Mouse (Mus musculus) gastrocnemius, postnatal 14 days (tissue): Measurements from ENCODE around the gene Oxsm. TPM values are rescaled to one million over a fixed set of nuclear protein-coding genes. Genes with fewer than 3 reads are reported as not detected.

ENCODE experiments used
- DNase-seq: peaks from one replicate; pipeline ENCODE4 v3.0.0; 2021; ENCODE audit warnings: mixed read lengths
- intact Hi-C: fragments of 180-260 bp; cut with DNase I; formaldehyde crosslinking; loops from one replicate; pipeline ENCODE4 v1.15.1; 2025; ENCODE audit warnings: low total_unique reads
- total RNA-seq, 2 experiments: library from RNA; stranded (reverse); gene quantifications; 2 replicates each; pipeline ENCODE4 v1.2.3; 2021

The Oxsm gene
- total RNA-seq, 2 experiments from 2014 or later: 10.1 to 12.1 TPM

GRCm38 (mm10) chr14:16243603-16244209, 5.9 kb downstream of the Oxsm start:
- DNase-seq: no peak
- intact Hi-C loops: loop anchor here (10.0 kb wide), 1 partner anchor 121 kb away; the partner anchor contains the start of gene Top2b

DNA sequence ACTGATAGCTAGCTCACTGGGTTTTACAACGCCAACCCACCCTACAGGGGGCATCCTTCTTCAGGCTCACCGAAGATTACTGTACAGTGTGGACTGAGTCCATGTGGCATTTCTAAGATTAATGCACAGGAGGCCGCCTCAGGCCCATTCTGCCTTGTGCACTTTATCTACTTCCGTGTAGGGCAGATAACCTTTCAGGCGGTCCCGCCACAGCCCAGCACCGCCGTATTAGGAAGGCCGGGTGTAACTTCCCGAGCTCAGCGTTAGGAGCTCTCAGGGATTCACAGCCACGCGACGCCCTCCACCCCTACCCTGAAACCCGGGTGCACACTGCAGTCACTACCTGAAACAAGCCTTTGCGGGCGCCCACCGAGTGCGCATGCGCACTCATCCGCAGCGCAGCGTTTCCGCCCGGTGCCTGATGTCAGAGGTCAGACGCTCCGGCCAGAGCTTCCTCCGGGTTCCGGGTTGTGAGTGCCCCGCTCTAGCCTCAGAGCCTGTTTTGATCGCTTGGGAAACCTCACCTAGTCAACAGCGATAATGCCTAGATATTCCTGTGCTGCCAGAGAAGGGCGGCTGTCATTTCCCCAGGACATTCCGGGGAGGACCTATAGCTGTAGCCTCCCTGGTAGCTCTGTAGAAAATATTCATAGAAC, 6.5 kb downstream of the Oxsm start:
- intact Hi-C loops: loop anchor here (10.0 kb wide), 1 partner anchor 122 kb away; the partner anchor contains the start of gene Top2b
- peak; percentile 89 for DNase-seq

DNA sequence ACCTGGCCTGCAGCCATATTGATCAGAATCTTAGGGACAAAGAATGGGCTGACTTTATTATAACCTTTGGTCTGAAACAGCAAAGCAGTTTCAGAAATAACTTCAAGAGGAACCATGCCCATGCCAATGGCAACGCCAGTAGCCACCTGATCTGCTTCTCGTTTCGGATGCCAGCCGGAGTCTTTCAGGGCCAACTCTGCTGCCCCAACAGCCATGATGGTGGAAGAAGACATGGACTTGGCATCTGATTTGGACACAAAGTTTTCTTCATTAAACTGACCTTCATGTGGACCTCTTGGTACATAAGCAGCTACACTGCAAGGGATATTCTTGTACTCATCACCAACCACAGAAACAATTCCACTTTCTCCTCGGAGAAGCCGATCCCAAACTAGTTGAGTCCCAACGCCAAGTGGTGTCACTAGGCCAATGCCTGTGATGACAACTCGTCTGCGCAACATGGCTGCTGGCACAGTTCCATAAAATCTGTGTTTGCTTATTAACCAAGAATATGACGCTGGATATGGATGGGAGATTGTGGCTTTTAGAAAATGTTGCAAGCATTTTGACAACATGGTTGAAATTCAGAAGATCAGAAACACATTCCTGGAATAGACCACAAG, 7.3 kb downstream of the Oxsm start:
- intact Hi-C loops: loop anchor here (10.0 kb wide), 1 partner anchor 122 kb away; the partner anchor contains the start of gene Top2b
- DNase-seq: no peak

- intact Hi-C loops: no loop called here
- no peak for DNase-seq
Observed at GRCm38 (mm10) chr14:16236466-16236865, 13.1 kb downstream of the Oxsm start.

GRCm38 (mm10) chr14:16233515-16233914, 16.1 kb downstream of the Oxsm start:
- intact Hi-C loops: no loop called here
- no peak for DNase-seq

GRCm38 (mm10) chr14:16230581-16230980, 19.0 kb downstream of the Oxsm start:
- no peak for DNase-seq
- intact Hi-C loops: no loop called here

- intact Hi-C loops: no loop called here
- no peak for DNase-seq
Observed at GRCm38 (mm10) chr14:16229395-16229794, 20.2 kb downstream of the Oxsm start.

DNA sequence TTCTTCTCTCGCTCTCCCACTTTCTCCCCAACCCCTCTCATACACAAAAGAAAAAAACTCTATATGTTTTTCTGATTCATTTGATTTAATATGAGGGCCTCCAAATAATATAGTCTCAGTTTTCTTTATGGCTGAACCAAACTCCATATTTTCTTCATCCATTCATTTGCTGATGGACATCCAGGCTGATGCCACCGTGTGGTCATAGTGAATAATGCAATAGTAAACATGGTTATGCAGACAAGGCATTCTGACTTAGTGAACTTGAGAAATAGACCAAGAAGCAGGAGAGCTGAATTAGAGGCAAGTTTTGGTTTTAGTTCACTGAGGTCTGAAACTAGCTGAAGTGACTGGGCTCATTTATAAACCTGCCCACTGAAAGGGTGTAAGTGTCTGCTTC, 30.6 kb downstream of the Oxsm start:
- no peak for DNase-seq
- intact Hi-C loops: no loop called here

DNA sequence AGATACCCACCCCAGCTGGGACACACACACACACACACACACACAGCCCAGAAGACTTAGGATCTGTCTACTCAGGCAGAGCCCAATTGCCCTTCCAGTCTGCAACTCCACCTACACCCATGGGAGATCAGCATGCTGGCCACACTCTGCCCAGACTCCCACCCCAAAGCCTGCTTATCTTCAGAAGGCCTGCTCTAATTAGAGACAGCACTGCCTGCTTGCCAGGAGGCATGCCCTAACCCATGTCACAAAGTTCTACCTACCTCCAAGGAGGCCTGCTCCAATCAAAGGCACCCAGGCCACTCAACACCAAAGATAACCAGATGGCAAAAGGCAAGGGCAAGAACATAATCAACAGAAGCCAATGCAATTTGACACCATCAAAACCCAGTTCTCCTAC, 41.9 kb downstream of the Oxsm start:
- intact Hi-C loops: no loop called here

GRCm38 (mm10) chr14:16201673-16202072, 47.9 kb downstream of the Oxsm start:
- intact Hi-C loops: no loop called here
- no peak for DNase-seq

More for the DNA sequence above, 41.9 kb downstream of the Oxsm start:
- DNase-seq: no peak

GRCm38 (mm10) chr14:16200969-16201638, 48.5 kb downstream of the Oxsm start:
- intact Hi-C loops: no loop called here
- peak; percentile 3 for DNase-seq

DNA sequence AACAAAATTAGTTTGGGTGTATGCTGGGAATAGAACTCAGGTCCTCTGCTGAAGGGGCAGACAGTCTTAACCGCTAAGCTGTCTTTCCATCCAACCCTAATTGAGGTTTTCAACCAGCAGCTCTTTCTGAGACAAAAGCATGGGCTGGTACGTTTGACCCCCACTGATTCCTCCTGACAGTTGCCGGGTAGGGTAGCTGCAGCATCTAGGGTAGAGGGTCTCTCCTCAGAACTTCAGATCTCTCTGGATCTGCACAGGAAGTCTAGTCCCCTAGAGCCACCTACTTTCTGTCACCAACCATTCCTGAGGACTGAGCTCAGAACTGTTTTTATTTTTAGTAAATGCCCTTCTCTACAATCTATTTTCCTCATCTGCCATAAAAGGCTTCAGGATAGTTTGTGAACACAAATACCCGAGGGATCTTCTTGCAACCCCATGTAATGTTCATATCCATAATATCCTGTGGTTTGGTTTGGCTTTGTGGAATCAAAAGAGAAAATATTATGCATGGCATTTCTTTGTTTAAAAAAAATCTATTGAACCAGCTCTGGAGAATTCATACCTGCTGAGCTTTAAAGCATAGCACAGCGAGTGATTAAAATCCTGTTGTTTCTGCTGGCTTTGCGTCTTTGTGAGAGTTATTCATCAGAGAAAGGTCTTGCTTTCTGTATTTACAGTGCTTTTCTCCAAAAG, 49.2 kb downstream of the Oxsm start:
- intact Hi-C loops: no loop called here
- DNase-seq: no peak

DNA sequence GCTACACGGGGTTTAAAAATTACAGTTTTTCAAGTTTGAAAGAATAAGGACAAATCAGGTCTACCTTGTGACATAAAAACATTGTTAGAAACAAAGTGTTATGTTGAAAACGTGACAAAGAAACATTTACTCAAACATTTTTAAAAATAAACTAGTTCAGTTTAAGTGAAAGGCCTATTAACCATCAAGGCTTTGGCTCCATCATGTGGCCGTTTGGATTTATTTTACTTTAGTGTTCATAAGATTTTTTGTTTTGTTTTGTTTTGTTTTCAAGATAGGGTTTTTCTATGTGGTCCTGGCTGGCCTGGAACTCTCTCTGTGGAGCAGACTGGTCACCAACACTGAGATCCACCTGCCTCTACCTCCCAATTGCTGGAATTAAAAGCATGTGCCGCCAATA, 53.1 kb downstream of the Oxsm start:
- intact Hi-C loops: no loop called here
- no peak for DNase-seq

DNA sequence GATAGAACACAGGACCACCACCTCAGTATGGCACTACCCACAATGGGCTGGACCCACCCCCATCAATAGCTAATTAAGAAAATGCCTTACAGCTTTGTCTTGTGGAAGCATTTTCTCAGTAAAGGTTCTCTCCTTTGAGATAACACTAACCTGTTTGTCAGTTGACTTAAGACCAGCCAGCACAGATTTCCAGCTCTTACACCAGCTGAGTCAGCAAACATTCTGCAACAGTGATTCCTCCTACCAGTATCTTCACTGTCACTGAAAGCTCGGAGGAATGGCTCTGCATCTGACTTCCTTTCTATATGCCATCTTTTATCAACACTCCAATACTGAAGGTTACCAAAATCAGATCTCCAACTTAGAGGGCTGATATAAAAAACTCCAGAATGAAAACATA, 54.1 kb downstream of the Oxsm start:
- no peak for DNase-seq
- intact Hi-C loops: no loop called here

DNA sequence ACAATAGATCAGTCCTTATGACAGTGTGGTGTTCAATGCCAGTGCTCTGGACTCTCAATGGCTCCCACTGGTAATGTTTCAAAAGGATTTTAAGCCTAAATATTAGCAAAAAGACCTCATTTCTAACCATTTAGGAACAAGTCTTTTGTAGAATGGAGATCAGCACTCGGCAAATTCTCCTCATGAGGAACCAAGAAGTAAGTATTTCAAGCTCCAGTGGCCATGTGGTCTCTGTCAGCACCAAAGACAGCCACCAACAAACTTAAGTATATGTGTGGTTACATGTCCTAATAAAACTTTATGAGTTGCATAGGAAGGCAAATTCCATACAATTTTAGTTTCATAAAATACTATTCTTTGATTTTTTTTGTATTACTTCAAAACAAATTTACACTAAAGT, 55.5 kb downstream of the Oxsm start:
- intact Hi-C loops: no loop called here
- DNase-seq: no peak

GRCm38 (mm10) chr14:16189142-16189541, 60.5 kb downstream of the Oxsm start:
- intact Hi-C loops: no loop called here
- no peak for DNase-seq
